Mouse (Mus musculus) retina, embryonic 14.5 days (tissue): ENCODE results near the gene Aebp2.
A peak's percentile ranks its signal among the peaks of the same experiment; 100 is the strongest.

Experiments used
- DNase-seq: peaks from one replicate; pipeline ENCODE4 v3.0.0-alpha.2; 2015; ENCODE audit warnings: low spot score

The Aebp2 gene

DNA sequence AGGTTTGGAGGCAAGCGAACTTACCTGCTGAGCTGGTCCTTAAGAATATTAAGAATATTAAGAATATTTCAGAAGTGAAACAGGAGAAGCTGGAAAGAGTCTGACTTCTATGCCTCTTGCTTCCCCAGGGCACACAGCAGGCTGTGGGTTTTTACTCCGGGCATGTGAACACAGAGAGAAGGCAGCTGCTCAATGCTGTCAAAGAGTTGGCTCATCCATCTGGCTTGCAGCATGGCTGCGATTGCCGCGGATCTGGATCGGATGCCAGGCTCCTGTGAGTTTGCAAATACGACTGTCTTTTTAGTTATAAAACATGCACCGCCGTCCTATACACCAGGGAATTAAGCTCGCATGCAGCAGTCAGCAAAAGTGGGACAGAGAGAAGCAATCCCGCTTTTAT lies 75.5 kb downstream of the Aebp2 start:
- no peak for DNase-seq

- no peak for DNase-seq
These were observed 76.1 kb downstream of the Aebp2 start for GRCm38 (mm10) chr6:140698596-140698995.

- no peak for DNase-seq
These were observed 78.8 kb downstream of the Aebp2 start for GRCm38 (mm10) chr6:140701259-140701658.

- DNase-seq: no peak
These were observed 82.7 kb downstream of the Aebp2 start for GRCm38 (mm10) chr6:140705132-140705531.

DNA sequence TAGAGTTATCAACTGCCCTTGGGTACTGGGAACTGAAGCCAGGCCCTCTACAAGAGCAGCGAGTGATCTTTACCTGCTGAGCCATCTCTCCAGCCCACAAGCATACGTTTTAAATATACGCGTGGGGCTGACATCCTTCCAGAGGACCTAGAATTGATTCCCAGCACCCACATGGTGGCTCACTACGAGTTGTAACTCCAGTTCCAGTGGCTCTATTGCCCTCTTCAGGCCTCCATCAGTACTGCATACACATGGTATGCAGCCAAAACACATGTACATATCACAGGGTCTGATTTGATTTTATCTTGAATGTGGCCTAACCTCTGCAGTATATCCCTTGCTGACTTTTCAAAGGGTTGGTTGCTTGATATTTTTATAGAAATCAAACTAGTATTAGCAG lies 83.6 kb downstream of the Aebp2 start:
- DNase-seq: no peak

GRCm38 (mm10) chr6:140708059-140708458 lies 85.6 kb downstream of the Aebp2 start:
- no peak for DNase-seq

GRCm38 (mm10) chr6:140709415-140710107 lies 87.1 kb downstream of the Aebp2 start:
- no peak for DNase-seq

DNA sequence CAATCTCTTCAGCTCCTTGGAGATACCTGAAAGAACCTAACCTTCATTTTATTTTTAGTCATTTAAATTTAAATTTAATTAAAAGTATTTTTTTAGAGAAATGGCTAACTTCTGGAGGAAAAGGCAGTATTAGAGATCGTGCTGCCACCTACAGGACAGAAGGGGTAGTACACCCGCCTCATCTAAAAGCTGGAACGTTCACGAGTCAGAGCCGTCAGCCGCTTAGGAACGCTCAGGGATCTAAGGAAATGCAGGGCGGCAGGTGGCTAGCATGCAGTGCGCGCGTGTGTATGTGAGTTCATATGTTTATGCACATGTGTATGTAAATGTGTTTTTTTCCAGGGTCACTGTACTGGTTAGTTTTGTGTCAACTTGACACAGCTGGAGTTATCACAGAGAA lies 90.3 kb downstream of the Aebp2 start:
- DNase-seq: peak; percentile 89

DNA sequence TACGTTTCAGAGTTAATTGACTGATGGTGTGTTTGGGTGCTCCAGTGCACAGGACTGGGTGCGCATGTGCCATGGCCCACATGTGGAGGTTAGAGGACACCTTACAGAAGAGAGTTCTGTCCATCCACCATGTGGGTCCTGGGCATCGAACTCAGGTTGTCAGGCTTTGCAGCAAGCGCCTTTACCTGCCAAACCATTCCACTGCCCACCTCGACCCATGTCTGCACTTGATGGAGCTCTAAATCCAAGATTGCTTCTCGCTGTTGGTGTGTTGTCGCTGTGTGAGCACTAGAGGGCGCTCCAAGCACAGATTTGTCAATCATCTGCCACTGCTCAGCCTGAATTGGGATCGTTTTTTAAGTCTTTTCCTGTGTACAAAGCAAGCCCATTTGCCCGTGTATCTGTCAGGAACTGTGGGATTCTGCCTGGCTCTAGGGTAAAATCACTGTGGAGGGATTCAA lies 92.5 kb downstream of the Aebp2 start:
- DNase-seq: peak; percentile 89

- DNase-seq: no peak
These were observed 99.6 kb downstream of the Aebp2 start for GRCm38 (mm10) chr6:140722058-140722457.
